Comparison of ENCODE assay signal across 30 mouse cellular contexts in the genomic region with DNA sequence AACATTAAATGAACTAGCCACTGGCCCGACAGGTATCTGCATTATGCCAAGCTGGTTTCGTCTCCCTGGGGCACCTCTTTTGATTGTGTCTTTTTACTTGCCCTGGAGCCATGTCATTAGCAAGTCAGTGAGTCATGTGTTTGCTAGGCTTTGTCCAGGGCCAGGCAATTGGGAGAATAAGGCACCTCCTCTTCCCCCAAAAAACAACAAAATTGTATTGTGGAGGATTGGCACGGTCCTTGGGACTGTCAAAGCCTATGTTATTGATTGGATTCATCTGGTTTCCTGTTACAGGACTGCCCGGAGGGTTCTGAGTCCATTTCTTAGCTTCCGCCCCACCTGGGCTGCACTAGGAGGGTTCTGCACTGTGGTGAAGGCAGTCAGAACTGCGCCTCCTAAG. TPM values are rescaled to one million over a fixed set of nuclear protein-coding genes. Genes with fewer than 3 reads are reported as not detected.
DNase-seq lines count a peak whose midpoint lies in the region; ATAC-seq lines count a peak whose summit lies in the region.
"Had no signal": no experiment of that assay in that cellular context is flagged by ENCODE, and none has a peak within 500 bp of the region (broad histone marks: within the 10 kb centered on the region; RNA-seq: fewer than 3 reads in every experiment).

No protein-coding gene starts in this region.

- H3K36me3 ChIP-seq in limb, embryonic 13.5 days = peaks cover 85% of the 10 kb centered on the region
- peaks cover 96% of the 10 kb centered on the region for H3K36me3 ChIP-seq in limb, embryonic 10.5 days
- peaks cover 36% of the 10 kb centered on the region for H3K36me3 ChIP-seq in neural tube, embryonic 13.5 days
- no peaks in the 10 kb centered on the region for H3K36me3 ChIP-seq in midbrain, embryonic 16.5 days (ENCODE audit: control insufficient read depth, insufficient read depth, low read length)

- DNase-seq in adrenal gland, postnatal 14 days = peak; percentile 22
- no peak for DNase-seq in adrenal gland, adult 2 months
- no peak for DNase-seq in limb, embryonic 10.5 days (ENCODE audit: low spot score)
- DNase-seq in neural tube, embryonic 10.5 days (ENCODE audit: extremely low spot score, low spot score) = no peak
- DNase-seq in frontal cortex, adult 2 months (ENCODE audit: extremely low spot score in 1 of 2, low spot score in 1 of 2) = no peak
- DNase-seq: adrenal gland, postnatal 10 days; cerebellum, adult 11-12 months; cerebellum, postnatal 14 days; gastrocnemius, adult 2 months; gastrocnemius, postnatal 36 days; heart, adult 18-20 months; heart, postnatal 10 days; kidney, adult 8-10 months; kidney, postnatal 10 days; layer of hippocampus, postnatal 36 days; left cerebral cortex, postnatal 4 days; liver; lung, embryonic 14.5 days; lung, postnatal 36 days; right cerebral cortex, postnatal 25 days; spleen, adult 18-20 months; thymus, adult 18-20 months; thymus, postnatal 25 days had no signal

- no peak overlapping the region for H3K4me2 ChIP-seq in limb, embryonic 13.5 days (replicated peaks)
- no peak overlapping the region for H3K4me2 ChIP-seq in neural tube, embryonic 13.5 days
- no peak overlapping the region for H3K4me2 ChIP-seq in midbrain, embryonic 16.5 days (ENCODE audit: low read length)
- H3K4me2 ChIP-seq: forebrain, embryonic 15.5 days; heart, embryonic 13.5 days; lung, embryonic 14.5 days had no signal

- H3K27ac ChIP-seq in limb, embryonic 13.5 days = no peak overlapping the region
- no peak overlapping the region for H3K27ac ChIP-seq in limb, embryonic 10.5 days
- H3K27ac ChIP-seq in neural tube, embryonic 13.5 days (replicated peaks) = no peak overlapping the region
- peak overlapping the region; percentile 6; the same call in 1 of the 2 replicates for H3K27ac ChIP-seq in midbrain, embryonic 16.5 days (ENCODE audit: low read length)
- H3K27ac ChIP-seq: forebrain, embryonic 15.5 days; gastrocnemius, adult 2 months; heart, embryonic 13.5 days; liver, embryonic 14.5 days had no signal

- 53% methylated on average over 6 of the region's 6 CpGs for WGBS in limb, embryonic 13.5 days
- 76% methylated on average over 6 of the region's 6 CpGs for WGBS in limb, embryonic 10.5 days
- WGBS in neural tube, embryonic 13.5 days = 47% methylated on average over 6 of the region's 6 CpGs
- WGBS in midbrain, embryonic 16.5 days = 57% methylated on average over 6 of the region's 6 CpGs

- H3K9ac ChIP-seq in limb, embryonic 13.5 days = 0 out of 2 replicates have a peak overlapping the region, but pooled peaks have one; percentile 21
- 0 out of 2 replicates have a peak overlapping the region, but pooled peaks have one; percentile 28 for H3K9ac ChIP-seq in neural tube, embryonic 13.5 days
- H3K9ac ChIP-seq in midbrain, embryonic 16.5 days (ENCODE audit: low read depth, low read length) = no peak overlapping the region
- H3K9ac ChIP-seq: forebrain, embryonic 15.5 days; heart, embryonic 13.5 days; liver, embryonic 14.5 days; lung, embryonic 14.5 days had no signal

- no peaks in the 10 kb centered on the region for H3K9me3 ChIP-seq in limb, embryonic 13.5 days
- no peaks in the 10 kb centered on the region for H3K9me3 ChIP-seq in limb, embryonic 10.5 days (replicated peaks)
- no peaks in the 10 kb centered on the region for H3K9me3 ChIP-seq in neural tube, embryonic 13.5 days
- no peaks in the 10 kb centered on the region for H3K9me3 ChIP-seq in midbrain, embryonic 16.5 days (replicated peaks; ENCODE audit: control insufficient read depth, low read length, poor library complexity, severe bottlenecking)
- H3K9me3 ChIP-seq: forebrain, embryonic 15.5 days; heart, embryonic 13.5 days had no signal

- H3K4me1 ChIP-seq in limb, embryonic 13.5 days = peaks cover 64% of the 10 kb centered on the region
- peaks cover 29% of the 10 kb centered on the region for H3K4me1 ChIP-seq in limb, embryonic 10.5 days
- H3K4me1 ChIP-seq in neural tube, embryonic 13.5 days (replicated peaks) = peaks cover 51% of the 10 kb centered on the region
- H3K4me1 ChIP-seq in midbrain, embryonic 16.5 days (ENCODE audit: control insufficient read depth, insufficient read depth, low read length) = peaks cover 3% of the 10 kb centered on the region; the same call in 1 of the 2 replicates

- no peak for ATAC-seq in limb, embryonic 13.5 days (ENCODE audit: low FRiP score, low read depth)
- no peak for ATAC-seq in neural tube, embryonic 13.5 days (ENCODE audit: low read depth)
- no peak for ATAC-seq in midbrain, embryonic 16.5 days
- ATAC-seq: forebrain, embryonic 15.5 days; intestine, embryonic 16.5 days had no signal

- H3K4me3 ChIP-seq in limb, embryonic 13.5 days = no peak overlapping the region
- H3K4me3 ChIP-seq in limb, embryonic 10.5 days = no peak overlapping the region
- no peak overlapping the region for H3K4me3 ChIP-seq in neural tube, embryonic 13.5 days
- no peak overlapping the region for H3K4me3 ChIP-seq in midbrain, embryonic 16.5 days (ENCODE audit: low read depth, low read length)
- H3K4me3 ChIP-seq: forebrain, embryonic 15.5 days; gastrocnemius, adult 2 months; heart, embryonic 13.5 days had no signal

- no peaks in the 10 kb centered on the region for H3K27me3 ChIP-seq in limb, embryonic 13.5 days
- H3K27me3 ChIP-seq in limb, embryonic 10.5 days (ENCODE audit: low read depth, poor library complexity, severe bottlenecking) = no peaks in the 10 kb centered on the region
- H3K27me3 ChIP-seq in neural tube, embryonic 13.5 days = no peaks in the 10 kb centered on the region
- H3K27me3 ChIP-seq in midbrain, embryonic 16.5 days (ENCODE audit: control insufficient read depth, insufficient read depth, low read depth, low read length) = no peaks in the 10 kb centered on the region
- H3K27me3 ChIP-seq: forebrain, embryonic 15.5 days; heart, embryonic 13.5 days had no signal

RNA-seq across cellular contexts. Expression of a gene that starts 7.8 kb away (rescaled TPM):
- 6.9 and 7.7 TPM in 2 replicates for total RNA-seq in adrenal gland, postnatal 14 days (2021)
- 1 to 10 TPM; 1.8 to 4.3 TPM for total RNA-seq in adrenal gland, adult 2 months (2021)
- 5.5 and 8.5 TPM in 2 replicates for polyA plus RNA-seq in adrenal gland, adult 2 months (2012; rRNA removed)
- 79.8 and 87.5 TPM in 2 replicates for polyA plus RNA-seq in limb, embryonic 13.5 days (2015; fragmentation: Nextera tagmentation; extraction: Ambion mirVana)
- polyA plus RNA-seq in limb, embryonic 10.5 days (2016; fragmentation: Nextera tagmentation; extraction: Ambion mirVana) = 104 and 109 TPM in 2 replicates
- polyA plus RNA-seq in neural tube, embryonic 13.5 days (2015; fragmentation: Nextera tagmentation; extraction: Ambion mirVana) = 24.1 and 31.1 TPM in 2 replicates
- polyA plus RNA-seq in midbrain, embryonic 16.5 days (2015; fragmentation: Nextera tagmentation; extraction: Ambion mirVana) = 12.5 and 14.1 TPM in 2 replicates
- polyA plus RNA-seq in frontal cortex, adult 2 months (2012; rRNA removed) = 1.4 and 2.0 TPM in 2 replicates

RNA-seq across cellular contexts. Expression of a gene that starts 10.1 kb away (rescaled TPM):
- 2.8 and 4.1 TPM in 2 replicates for total RNA-seq in adrenal gland, postnatal 14 days (2021)
- total RNA-seq in adrenal gland, adult 2 months (2021) = 1 to 10 TPM; 2.5 to 3.4 TPM
- polyA plus RNA-seq in adrenal gland, adult 2 months (2012; rRNA removed) = 0.68 and 0.98 TPM in 2 replicates
- polyA plus RNA-seq in limb, embryonic 13.5 days (2015; fragmentation: Nextera tagmentation; extraction: Ambion mirVana) = 13.2 and 14.9 TPM in 2 replicates
- polyA plus RNA-seq in limb, embryonic 10.5 days (2016; fragmentation: Nextera tagmentation; extraction: Ambion mirVana) = 9.4 and 10.7 TPM in 2 replicates
- polyA plus RNA-seq in neural tube, embryonic 13.5 days (2015; fragmentation: Nextera tagmentation; extraction: Ambion mirVana) = 8.3 and 10.4 TPM in 2 replicates
- 9.2 and 10.2 TPM in 2 replicates for polyA plus RNA-seq in midbrain, embryonic 16.5 days (2015; fragmentation: Nextera tagmentation; extraction: Ambion mirVana)
- 3.2 and 3.4 TPM in 2 replicates for polyA plus RNA-seq in frontal cortex, adult 2 months (2012; rRNA removed)

RNA-seq across cellular contexts. Expression of a gene that starts 15.3 kb away (rescaled TPM):
- 269 and 294 TPM in 2 replicates for total RNA-seq in adrenal gland, postnatal 14 days (2021)
- total RNA-seq in adrenal gland, adult 2 months (2021) = 100 to 1,000 TPM; 285 to 311 TPM
- 324 and 358 TPM in 2 replicates for polyA plus RNA-seq in adrenal gland, adult 2 months (2012; rRNA removed)
- 153 and 155 TPM in 2 replicates for polyA plus RNA-seq in limb, embryonic 13.5 days (2015; fragmentation: Nextera tagmentation; extraction: Ambion mirVana)
- polyA plus RNA-seq in limb, embryonic 10.5 days (2016; fragmentation: Nextera tagmentation; extraction: Ambion mirVana) = 182 and 204 TPM in 2 replicates
- polyA plus RNA-seq in neural tube, embryonic 13.5 days (2015; fragmentation: Nextera tagmentation; extraction: Ambion mirVana) = 161 and 167 TPM in 2 replicates
- polyA plus RNA-seq in midbrain, embryonic 16.5 days (2015; fragmentation: Nextera tagmentation; extraction: Ambion mirVana) = 139 and 147 TPM in 2 replicates
- polyA plus RNA-seq in frontal cortex, adult 2 months (2012; rRNA removed) = 101 and 109 TPM in 2 replicates

RNA-seq across cellular contexts. Expression of a gene that starts 39.3 kb away (rescaled TPM):
- 0.26 and 1.2 TPM in 2 replicates for total RNA-seq in adrenal gland, postnatal 14 days (2021)
- not detected for total RNA-seq in adrenal gland, adult 2 months (2021)
- polyA plus RNA-seq in adrenal gland, adult 2 months (2012; rRNA removed) = 0.09 and 0.15 TPM in 2 replicates
- polyA plus RNA-seq in limb, embryonic 13.5 days (2015; fragmentation: Nextera tagmentation; extraction: Ambion mirVana) = 0.33 and 0.36 TPM in 2 replicates
- polyA plus RNA-seq in limb, embryonic 10.5 days (2016; fragmentation: Nextera tagmentation; extraction: Ambion mirVana) = 0.45 and 0.58 TPM in 2 replicates
- polyA plus RNA-seq in neural tube, embryonic 13.5 days (2015; fragmentation: Nextera tagmentation; extraction: Ambion mirVana) = 0.18 TPM in 1 of 2 replicates, not detected in the other
- 0.20 TPM in 1 of 2 replicates, not detected in the other for polyA plus RNA-seq in midbrain, embryonic 16.5 days (2015; fragmentation: Nextera tagmentation; extraction: Ambion mirVana)
- 0.57 and 0.78 TPM in 2 replicates for polyA plus RNA-seq in frontal cortex, adult 2 months (2012; rRNA removed)
- total RNA-seq: gastrocnemius, adult 2 months had no signal
